Comparison of ENCODE assay signal across 11 mouse cellular contexts in genomic region chr3:150435199-150435598, GRCm38 (mm10).
DNase-seq lines count a peak whose midpoint lies in the region; ATAC-seq lines count a peak whose summit lies in the region.
"Had no signal": no experiment of that assay in that cellular context is flagged by ENCODE, and none has a peak within 500 bp of the region (broad histone marks: within the 10 kb centered on the region; RNA-seq: fewer than 3 reads in every experiment).

No protein-coding gene starts in this region.

- H3K4me2 ChIP-seq in hindbrain, embryonic 11.5 days (replicated peaks; ENCODE audit: low read depth, low read length): no peak overlapping the region
- H3K4me2 ChIP-seq in hindbrain, embryonic 13.5 days: no peak overlapping the region
- no peak overlapping the region for H3K4me2 ChIP-seq in midbrain, embryonic 13.5 days (replicated peaks)
- no peak overlapping the region for H3K4me2 ChIP-seq in forebrain, embryonic 15.5 days (replicated peaks)
- H3K4me2 ChIP-seq: heart, embryonic 13.5 days had no signal

- H3K4me1 ChIP-seq in hindbrain, embryonic 11.5 days (replicated peaks; ENCODE audit: control insufficient read depth, insufficient read depth, low read length): no peaks in the 10 kb centered on the region
- no peaks in the 10 kb centered on the region for H3K4me1 ChIP-seq in hindbrain, embryonic 13.5 days (replicated peaks)
- H3K4me1 ChIP-seq in midbrain, embryonic 13.5 days (replicated peaks): no peaks in the 10 kb centered on the region
- H3K4me1 ChIP-seq in midbrain, embryonic 10.5 days: no peaks in the 10 kb centered on the region
- peaks cover 4% of the 10 kb centered on the region for H3K4me1 ChIP-seq in forebrain, embryonic 15.5 days

- H3K36me3 ChIP-seq in hindbrain, embryonic 11.5 days (ENCODE audit: control insufficient read depth, insufficient read depth, low read length): no peaks in the 10 kb centered on the region
- no peaks in the 10 kb centered on the region for H3K36me3 ChIP-seq in hindbrain, embryonic 13.5 days
- H3K36me3 ChIP-seq in midbrain, embryonic 13.5 days: no peaks in the 10 kb centered on the region
- no peaks in the 10 kb centered on the region for H3K36me3 ChIP-seq in midbrain, embryonic 10.5 days
- H3K36me3 ChIP-seq in forebrain, embryonic 15.5 days: no peaks in the 10 kb centered on the region
- H3K36me3 ChIP-seq: heart, embryonic 13.5 days had no signal

- no peak overlapping the region for H3K9ac ChIP-seq in hindbrain, embryonic 11.5 days (ENCODE audit: low read depth, low read length)
- H3K9ac ChIP-seq in hindbrain, embryonic 13.5 days: no peak overlapping the region
- H3K9ac ChIP-seq in midbrain, embryonic 13.5 days (replicated peaks): no peak overlapping the region
- H3K9ac ChIP-seq in forebrain, embryonic 15.5 days (replicated peaks): no peak overlapping the region
- H3K9ac ChIP-seq: heart, embryonic 13.5 days had no signal

- H3K27ac ChIP-seq in hindbrain, embryonic 11.5 days (ENCODE audit: low read depth, low read length): no peak overlapping the region
- no peak overlapping the region for H3K27ac ChIP-seq in hindbrain, embryonic 13.5 days
- H3K27ac ChIP-seq in midbrain, embryonic 13.5 days: no peak overlapping the region
- H3K27ac ChIP-seq in midbrain, embryonic 10.5 days (replicated peaks): no peak overlapping the region
- H3K27ac ChIP-seq in forebrain, embryonic 15.5 days (replicated peaks): no peak overlapping the region
- H3K27ac ChIP-seq: heart, embryonic 13.5 days had no signal

- 86% methylated on average over 1 of the region's 1 CpGs for WGBS in hindbrain, embryonic 11.5 days
- WGBS in hindbrain, embryonic 13.5 days: 92% methylated on average over 1 of the region's 1 CpGs
- 73% methylated on average over 1 of the region's 1 CpGs for WGBS in midbrain, embryonic 13.5 days
- 80% methylated on average over 1 of the region's 1 CpGs for WGBS in midbrain, embryonic 10.5 days
- WGBS in forebrain, embryonic 15.5 days: 86% methylated on average over 1 of the region's 1 CpGs

- no peaks in the 10 kb centered on the region for H3K9me3 ChIP-seq in hindbrain, embryonic 11.5 days (ENCODE audit: control insufficient read depth, low read length)
- no peaks in the 10 kb centered on the region for H3K9me3 ChIP-seq in hindbrain, embryonic 13.5 days
- no peaks in the 10 kb centered on the region for H3K9me3 ChIP-seq in midbrain, embryonic 13.5 days
- no peaks in the 10 kb centered on the region for H3K9me3 ChIP-seq in midbrain, embryonic 10.5 days (replicated peaks)
- no peaks in the 10 kb centered on the region for H3K9me3 ChIP-seq in forebrain, embryonic 15.5 days
- H3K9me3 ChIP-seq: heart, embryonic 13.5 days had no signal

- H3K4me3 ChIP-seq in hindbrain, embryonic 11.5 days (ENCODE audit: low read depth, low read length): no peak overlapping the region
- no peak overlapping the region for H3K4me3 ChIP-seq in hindbrain, embryonic 13.5 days
- no peak overlapping the region for H3K4me3 ChIP-seq in midbrain, embryonic 13.5 days (replicated peaks)
- H3K4me3 ChIP-seq in midbrain, embryonic 10.5 days: no peak overlapping the region
- H3K4me3 ChIP-seq in forebrain, embryonic 15.5 days: no peak overlapping the region
- H3K4me3 ChIP-seq: heart, embryonic 13.5 days had no signal

- H3K27me3 ChIP-seq in hindbrain, embryonic 11.5 days (ENCODE audit: control insufficient read depth, insufficient read depth, low read length): no peaks in the 10 kb centered on the region
- no peaks in the 10 kb centered on the region for H3K27me3 ChIP-seq in hindbrain, embryonic 13.5 days
- no peaks in the 10 kb centered on the region for H3K27me3 ChIP-seq in midbrain, embryonic 13.5 days
- H3K27me3 ChIP-seq in midbrain, embryonic 10.5 days (ENCODE audit: low read depth, poor library complexity, severe bottlenecking): no peaks in the 10 kb centered on the region
- H3K27me3 ChIP-seq in forebrain, embryonic 15.5 days: no peaks in the 10 kb centered on the region
- H3K27me3 ChIP-seq: heart, embryonic 13.5 days had no signal

- ATAC-seq in hindbrain, embryonic 11.5 days (ENCODE audit: low FRiP score): peak; percentile 51; the same call in 1 of the 2 replicates
- ATAC-seq in hindbrain, embryonic 13.5 days (ENCODE audit: low FRiP score): no peak
- peak; percentile 30; the same call in 1 of the 2 replicates for ATAC-seq in midbrain, embryonic 13.5 days
- peak; percentile 60 for ATAC-seq in forebrain, embryonic 15.5 days (replicated peaks)

- peak; percentile 5 for DNase-seq in hindbrain, embryonic 11.5 days (ENCODE audit: low spot score)
- no peak for DNase-seq in midbrain, embryonic 10.5 days (ENCODE audit: low spot score)
- DNase-seq in retina, postnatal 1 day: peak; percentile 44
- no peak for DNase-seq in gastrocnemius, adult 8-10 months (ENCODE audit: low spot score in 2 of 2)
- DNase-seq in testis, postnatal 14 days (ENCODE audit: low spot score): no peak
- DNase-seq: cerebellum, adult 18-20 months; thymus, postnatal 25 days had no signal

Comparison
In these comparisons a context has a peak if more than half of its experiments do, and no peak if none do; other contexts are left out.
1. DNase-seq: peak in hindbrain, embryonic 11.5 days (single experiment) and retina, postnatal 1 day (single experiment); none in midbrain, embryonic 10.5 days (single experiment), gastrocnemius, adult 8-10 months (0 of 2) and testis, postnatal 14 days (single experiment).